Mouse (Mus musculus) c-Kit-positive CD71-positive TER-119-negative erythroid progenitor cells, embryonic 14.5 days (primary cell): ENCODE data around the gene Lrrc26.

Experiments
- DNase-seq: peaks from one replicate; pipeline ENCODE4 v3.0.0-alpha.2; 2013; ENCODE audit warnings: low read depth

Gene Lrrc26

GRCm38 (mm10) chr2:25298046-25298445 lies 8.3 kb downstream of the Lrrc26 start:
- no peak for DNase-seq

DNA sequence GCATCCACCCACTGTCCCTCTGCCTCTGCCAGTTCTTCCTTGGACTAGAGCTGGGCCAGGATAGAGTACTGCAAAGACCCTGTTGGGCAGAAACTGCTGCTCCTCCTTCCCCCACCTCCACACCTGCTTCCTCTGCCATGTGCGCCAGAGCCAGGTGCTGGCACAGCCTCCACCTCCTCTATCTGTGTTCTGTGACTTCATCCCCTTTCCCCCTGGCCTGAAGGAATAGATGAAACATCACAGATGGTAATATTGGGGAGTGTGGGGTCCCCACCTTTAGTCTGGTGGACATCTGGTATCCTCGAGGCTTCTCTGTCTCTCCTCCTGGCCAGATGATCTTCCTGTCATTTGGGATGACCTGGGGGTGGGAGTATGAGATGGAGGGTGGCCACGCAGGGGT lies 13.7 kb downstream of the Lrrc26 start:
- no peak for DNase-seq

GRCm38 (mm10) chr2:25303931-25304656 lies 14.4 kb downstream of the Lrrc26 start:
- DNase-seq: no peak

DNA sequence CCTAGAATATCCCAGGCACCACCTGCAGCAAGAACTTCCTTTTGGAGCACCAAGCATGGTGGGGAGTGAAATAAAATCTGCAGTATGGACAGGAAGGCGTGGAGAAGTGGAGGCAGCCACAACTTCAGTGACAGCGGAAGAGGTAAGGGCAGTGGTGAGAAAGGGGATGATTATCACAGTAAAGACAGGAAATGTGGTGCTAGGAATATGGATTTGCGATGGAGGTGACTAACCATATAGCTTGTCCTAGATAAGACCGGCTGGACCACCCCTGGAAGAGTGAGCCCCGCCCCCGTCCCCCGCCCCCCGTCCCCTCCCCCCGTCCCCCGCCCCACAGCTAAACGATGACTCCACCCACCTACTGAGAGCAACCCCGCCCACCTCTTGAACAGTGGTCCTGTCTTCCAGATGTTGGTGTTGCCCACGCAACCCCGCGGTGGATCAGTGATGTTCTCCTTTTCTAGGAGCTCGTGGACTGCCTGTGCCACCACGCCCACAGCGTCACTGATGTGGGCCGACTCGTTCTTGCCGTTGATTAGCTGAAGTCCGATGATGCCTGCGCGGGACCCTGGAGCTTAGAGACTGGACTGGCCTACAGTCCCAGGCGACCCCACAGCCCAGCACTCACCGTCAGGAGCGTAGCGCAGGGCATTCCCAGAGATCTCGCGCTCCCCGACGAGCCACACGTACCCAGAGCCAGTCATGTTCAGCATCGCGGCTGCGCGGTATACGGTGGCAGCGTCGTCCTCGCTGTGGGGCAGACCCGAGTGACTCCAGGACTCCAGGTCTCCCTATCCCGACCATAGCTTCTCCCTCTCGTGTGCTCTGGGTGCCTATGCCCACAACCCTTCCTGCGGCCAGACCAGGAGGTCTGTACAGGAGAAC lies 15.2 kb downstream of the Lrrc26 start:
- DNase-seq: no peak

DNA sequence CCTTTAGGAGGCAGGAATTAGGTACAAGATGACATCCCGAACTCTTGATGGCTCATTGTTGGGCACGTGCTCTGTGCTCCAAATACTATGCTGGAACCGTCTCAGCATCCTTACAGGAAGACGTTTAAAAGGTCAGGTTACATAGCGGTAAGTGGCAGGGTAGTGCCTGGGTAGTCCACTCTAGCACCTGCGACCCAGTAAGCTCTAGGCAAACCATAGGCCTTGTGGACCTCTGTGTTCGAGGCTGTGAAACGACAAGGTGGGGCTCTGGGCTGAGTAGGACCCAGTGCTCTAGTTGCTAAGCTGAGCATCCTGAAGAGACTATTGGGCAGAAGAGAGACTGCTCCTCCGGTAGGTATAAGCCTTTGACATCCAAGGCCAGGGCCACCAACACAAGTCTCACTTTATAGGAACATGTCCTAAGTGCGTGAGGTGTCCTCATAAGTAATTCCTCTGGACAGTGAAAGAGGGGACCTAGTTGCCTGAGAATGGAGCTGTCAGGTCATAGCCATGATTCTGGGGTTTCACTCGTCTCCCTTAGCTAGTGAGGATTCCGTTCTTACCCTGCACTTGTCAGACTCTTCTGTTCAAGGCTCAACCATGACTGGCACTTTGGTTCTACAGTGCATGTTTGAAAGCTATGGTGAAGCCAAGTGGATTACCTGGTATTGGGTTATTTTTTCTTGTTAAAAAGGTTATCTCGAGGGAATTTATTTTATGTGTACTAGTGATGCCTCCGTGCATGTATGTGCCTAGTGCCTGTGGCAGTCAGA lies 16.1 kb downstream of the Lrrc26 start:
- DNase-seq: no peak

DNA sequence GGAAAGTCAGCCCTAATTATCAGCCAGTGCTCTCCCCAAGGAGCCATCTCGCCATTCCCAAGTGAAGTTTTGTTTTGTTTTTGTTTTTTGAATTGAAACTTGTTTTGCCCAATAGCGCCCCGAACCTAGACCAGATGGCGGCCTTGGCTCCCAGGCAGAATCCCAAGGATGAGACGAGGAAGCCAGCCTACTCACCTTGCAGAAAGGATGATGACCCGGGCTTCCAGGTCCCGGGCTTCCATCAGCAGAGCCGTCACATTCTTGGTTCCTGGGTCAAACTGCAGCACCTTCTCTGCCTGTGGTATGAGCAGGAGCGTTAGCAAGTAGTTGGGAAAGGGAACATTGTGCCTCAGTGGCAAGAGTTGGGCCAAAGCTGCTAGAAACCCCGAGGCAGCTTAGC lies 20.5 kb downstream of the Lrrc26 start:
- no peak for DNase-seq

DNA sequence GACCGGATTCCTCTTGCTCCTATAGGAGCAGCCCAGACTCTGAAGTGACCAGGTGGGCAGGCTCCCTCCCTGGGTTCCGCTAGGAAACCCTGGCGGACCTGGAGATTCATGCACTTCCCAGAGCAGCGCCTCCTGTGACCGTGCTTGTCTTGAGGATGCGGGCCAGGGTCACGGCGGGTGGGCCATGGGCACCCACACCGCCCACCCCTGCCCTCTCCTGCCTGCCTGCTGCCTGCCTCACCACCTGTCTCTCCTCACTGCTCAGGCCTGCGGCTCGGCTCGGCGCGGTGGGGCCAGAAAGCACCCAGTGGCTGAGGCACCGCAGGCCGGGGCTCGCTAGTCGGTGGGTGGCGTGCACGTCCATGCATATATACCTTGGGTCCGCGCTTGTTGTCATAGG lies 21.3 kb downstream of the Lrrc26 start:
- no peak for DNase-seq

- no peak for DNase-seq
Measured at GRCm38 (mm10) chr2:25311491-25311891, 21.8 kb downstream of the Lrrc26 start.

DNA sequence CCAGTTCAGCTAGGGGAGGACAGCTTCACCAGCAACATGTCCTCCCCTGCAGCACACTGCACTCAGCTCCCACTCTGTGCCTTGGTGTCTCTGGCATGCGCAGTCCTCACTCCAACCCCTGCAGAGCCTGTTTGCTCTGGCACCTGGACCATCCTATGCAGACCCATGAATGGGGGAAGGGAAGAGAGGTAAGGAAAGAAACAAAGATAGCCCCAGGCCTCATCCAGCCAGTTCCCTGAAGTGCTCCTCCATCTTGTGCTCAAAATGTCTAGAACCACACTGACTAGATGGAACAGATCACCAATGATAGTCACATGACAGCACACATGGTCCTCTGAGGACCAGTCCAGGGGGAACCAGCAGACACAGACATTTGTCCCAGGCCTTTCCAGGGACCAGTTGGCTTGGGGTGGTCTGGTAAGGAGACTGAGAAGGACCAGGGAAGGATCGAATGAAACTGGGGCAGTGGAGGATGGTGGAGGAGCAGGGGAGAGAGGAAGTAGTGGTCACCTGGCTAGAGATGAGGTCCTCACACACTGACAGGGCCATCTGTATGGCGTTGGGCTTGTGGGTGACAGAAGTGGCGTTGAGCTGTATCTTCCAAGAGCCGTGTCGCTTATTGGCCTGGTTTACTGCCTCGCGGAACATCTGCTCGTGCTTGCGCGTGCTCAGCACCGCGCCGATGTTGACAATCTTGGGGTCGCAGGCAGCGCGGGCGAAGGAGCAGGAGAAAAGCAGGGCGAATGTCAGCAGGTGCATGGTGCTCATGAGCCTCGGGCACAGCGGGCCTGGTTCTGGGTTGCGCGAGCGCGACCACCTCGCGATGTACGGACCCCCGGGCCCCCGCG lies 28.6 kb downstream of the Lrrc26 start:
- DNase-seq: no peak

DNA sequence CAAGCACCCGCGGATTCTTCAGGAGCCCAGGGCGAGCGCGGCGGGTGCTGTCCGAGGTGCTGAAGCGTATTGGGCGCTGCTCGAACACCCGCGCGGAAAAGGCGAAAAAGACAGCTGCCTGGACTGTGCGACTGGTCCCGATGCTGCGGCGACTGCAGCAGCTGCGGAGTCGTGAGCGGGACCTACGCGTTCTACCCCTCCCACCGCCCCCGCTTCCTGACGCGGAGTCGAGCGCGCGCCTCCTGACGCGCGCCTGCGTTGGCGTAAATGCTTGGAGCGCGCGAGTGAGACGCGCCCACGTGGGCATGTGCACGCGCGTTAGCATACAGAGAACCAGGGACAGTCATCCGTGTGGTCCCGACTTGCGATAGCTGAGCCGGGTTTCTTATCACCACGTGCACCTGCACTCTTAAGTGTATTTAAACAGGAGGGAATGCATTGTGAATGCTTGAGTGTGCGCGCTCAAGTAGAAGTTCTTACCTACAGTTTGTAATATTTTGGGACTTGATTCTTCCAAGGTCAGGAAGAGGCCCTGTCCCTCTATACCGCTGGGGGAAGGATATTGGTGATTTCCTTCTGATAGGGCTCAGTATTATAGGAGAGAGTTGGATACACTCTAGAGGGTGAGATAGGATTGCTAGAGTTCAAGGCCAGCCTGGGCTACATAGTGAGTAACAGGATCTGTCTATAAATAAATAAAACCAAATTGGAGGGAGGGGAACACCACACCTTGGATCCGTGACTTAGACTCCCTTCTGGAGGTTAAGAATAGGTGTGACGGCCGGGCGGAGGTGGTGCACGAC lies 29.5 kb downstream of the Lrrc26 start, which contains the start of gene Grin1:
Gene Grin1 (minus strand): TSS at position 217 of the 803 bp plus-strand sequence.
- DNase-seq: peak; percentile 55

- DNase-seq: no peak
Measured at GRCm38 (mm10) chr2:25320084-25320483, 30.4 kb downstream of the Lrrc26 start.

DNA sequence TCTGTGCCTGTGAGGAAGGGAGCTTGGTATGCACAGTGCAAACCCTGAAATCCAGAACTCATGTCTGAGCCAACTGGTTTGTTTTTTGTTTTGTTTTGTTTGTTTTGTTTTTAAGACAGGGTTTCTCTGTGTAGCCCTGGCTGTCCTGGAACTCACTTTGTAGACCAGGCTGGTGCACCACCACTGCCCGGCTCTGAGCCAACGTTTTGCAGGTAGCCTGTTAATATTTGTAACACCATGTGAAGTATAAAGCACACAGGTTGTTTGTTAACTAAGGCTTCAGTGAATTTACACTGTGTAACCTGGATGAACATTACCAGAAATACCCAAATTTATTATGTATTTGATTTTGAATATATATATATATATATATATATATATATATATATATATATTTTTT lies 36.3 kb downstream of the Lrrc26 start:
- DNase-seq: no peak

DNA sequence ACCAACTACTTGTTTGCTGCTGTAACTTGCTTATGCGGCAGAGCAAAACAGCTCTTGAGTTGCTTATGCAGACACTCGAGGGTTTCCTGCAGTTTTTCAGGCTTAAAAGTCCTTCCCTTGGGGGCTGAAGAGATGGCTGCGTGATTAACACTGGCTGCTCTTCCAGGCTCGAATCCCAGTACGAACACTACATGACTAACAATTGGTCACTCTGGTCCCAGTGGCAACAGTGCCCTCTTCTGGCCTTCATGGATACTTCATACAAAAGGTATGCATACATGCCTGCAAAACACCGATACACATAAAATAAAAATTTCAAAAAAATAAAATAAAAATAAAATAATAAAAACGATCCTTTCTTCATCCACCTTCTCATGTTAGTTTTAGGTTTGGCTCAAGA lies 38.7 kb downstream of the Lrrc26 start:
- peak; percentile 50 for DNase-seq

DNA sequence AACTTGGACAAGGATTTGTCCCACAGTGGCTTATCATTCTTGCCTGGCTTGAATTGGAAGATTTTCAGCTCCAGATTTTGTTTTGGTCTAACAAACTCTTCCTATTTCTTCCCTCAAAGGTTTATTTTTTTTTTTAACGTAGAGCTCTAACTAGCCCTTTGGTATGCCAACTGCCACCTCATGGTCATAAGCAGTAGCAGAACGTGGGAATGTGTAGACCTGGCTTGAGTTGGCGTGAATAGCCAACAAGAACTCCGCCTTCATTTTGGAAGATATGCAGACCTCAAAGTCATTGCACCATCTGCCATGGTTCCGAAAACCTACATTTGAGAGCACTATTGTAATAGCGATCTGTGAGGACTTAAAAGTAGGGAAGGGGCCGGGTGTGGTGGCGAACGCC lies 41.8 kb downstream of the Lrrc26 start:
- DNase-seq: no peak

- peak; percentile 100 for DNase-seq
Measured at GRCm38 (mm10) chr2:25332286-25333160, 42.8 kb downstream of the Lrrc26 start, which contains the start of gene Man1b1. Man1b1 (plus strand) TSS chr2:25332338.

GRCm38 (mm10) chr2:25333569-25333968 lies 43.9 kb downstream of the Lrrc26 start:
- DNase-seq: no peak

GRCm38 (mm10) chr2:25338303-25338702 lies 48.6 kb downstream of the Lrrc26 start:
- DNase-seq: no peak
